9 mouse cellular contexts compared by ENCODE assay signal in genomic region chr16:38321452-38321935, GRCm38 (mm10). TPM values are rescaled to one million over a fixed set of nuclear protein-coding genes. Genes with fewer than 3 reads are reported as not detected.
DNase-seq lines count a peak whose midpoint lies in the region; ATAC-seq and TF ChIP-seq lines count a peak whose summit lies in the region.
"Had no signal": no experiment of that assay in that cellular context is flagged by ENCODE, and none has a peak within 500 bp of the region (broad histone marks: within the 10 kb centered on the region; RNA-seq: fewer than 3 reads in every experiment).

No protein-coding gene starts in this region.

- no peak overlapping the region for H3K4me3 ChIP-seq in gastrocnemius, adult 2 months
- H3K4me3 ChIP-seq in forebrain, embryonic 15.5 days, result peak overlapping the region; percentile 25
- H3K4me3 ChIP-seq in small intestine, adult 2 months (ENCODE audit: low read depth, low read length), result no peak overlapping the region

- TF ChIP-seq CTCF in gastrocnemius, adult 2 months (IDR thresholded peaks at IDR 0.05), result peak; percentile 62
- peak; percentile 58; the same call in 1 of the 2 replicates for TF ChIP-seq CTCF in small intestine, adult 2 months (IDR thresholded peaks at IDR 0.05; ENCODE audit: extremely low read depth, insufficient read length, insufficient replicate concordance, low read depth, low read length)

- H3K27ac ChIP-seq in gastrocnemius, adult 2 months, result no peak overlapping the region
- H3K27ac ChIP-seq in forebrain, embryonic 15.5 days (replicated peaks), result no peak overlapping the region
- H3K27ac ChIP-seq in small intestine, adult 2 months (ENCODE audit: insufficient read depth, low read depth, low read length), result no peak overlapping the region

- TF ChIP-seq POLR2A in small intestine, adult 2 months (IDR thresholded peaks at IDR 0.05; ENCODE audit: low read depth, low read length), result no peak

- peak overlapping the region; percentile 43 for H3K4me2 ChIP-seq in forebrain, embryonic 15.5 days (replicated peaks)

- 29% methylated on average over 17 of the region's 17 CpGs for WGBS in forebrain, embryonic 15.5 days
- WGBS in small intestine, adult 2 months, result 33% methylated on average over 17 of the region's 17 CpGs

- 0 out of 2 replicates have a peak overlapping the region, but pooled peaks have one; percentile 21 for H3K9ac ChIP-seq in forebrain, embryonic 15.5 days (replicated peaks)

- H3K9me3 ChIP-seq in forebrain, embryonic 15.5 days, result no peaks in the 10 kb centered on the region
- H3K9me3 ChIP-seq: G1E had no signal

- H3K36me3 ChIP-seq in forebrain, embryonic 15.5 days, result no peaks in the 10 kb centered on the region
- no peaks in the 10 kb centered on the region for H3K36me3 ChIP-seq in small intestine, adult 2 months (ENCODE audit: control insufficient read depth, insufficient read depth, low read length)
- H3K36me3 ChIP-seq: G1E had no signal

- peak; percentile 91 for ATAC-seq in forebrain, embryonic 15.5 days (replicated peaks)
- peak; percentile 77 for ATAC-seq in inflammation-experienced regulatory T-cells, adult 6 months
- ATAC-seq in megakaryocyte-erythroid progenitor cell, adult 5-6 weeks (replicated peaks; ENCODE audit: low FRiP score, low TSS enrichment, poor library complexity, severe bottlenecking), result peak; percentile 86

- H3K27me3 ChIP-seq in forebrain, embryonic 15.5 days, result no peaks in the 10 kb centered on the region
- H3K27me3 ChIP-seq in small intestine, adult 2 months (ENCODE audit: control insufficient read depth, insufficient read depth, low read length), result no peaks in the 10 kb centered on the region

- no peaks in the 10 kb centered on the region for H3K4me1 ChIP-seq in forebrain, embryonic 15.5 days
- H3K4me1 ChIP-seq in small intestine, adult 2 months (ENCODE audit: control insufficient read depth, insufficient read depth, insufficient read length, low read length), result peaks cover 2% of the 10 kb centered on the region; the same call in 1 of the 2 replicates

- intact Hi-C loops in gastrocnemius, adult 2 months (cut with DNase I), result no loop called here
- intact Hi-C loops in gastrocnemius, postnatal 36 days (cut with DNase I), result no loop called here
- intact Hi-C loops in left cerebral cortex, postnatal 10 days (cut with DNase I), result no loop called here

- peak; percentile 36 for DNase-seq in gastrocnemius, adult 2 months
- DNase-seq in gastrocnemius, postnatal 36 days, result no peak
- DNase-seq in cerebellum, adult 11-12 months, result peak; percentile 40
- peak; percentile 52 to 71 for DNase-seq in left cerebral cortex, postnatal 10 days (ENCODE audit: extremely low spot score in 1 of 2, low spot score in 2 of 2)

RNA-seq across cellular contexts. Expression of gene Maats1, which starts 20.4 kb away (rescaled TPM):
- not detected for total RNA-seq in gastrocnemius, adult 2 months (2021)
- not detected for total RNA-seq in gastrocnemius, postnatal 36 days (2021)
- 0.54 and 1.0 TPM in 2 replicates for polyA plus RNA-seq in forebrain, embryonic 15.5 days (2015; fragmentation: Nextera tagmentation; extraction: Ambion mirVana)
- under 1 TPM in 1 of 3 experiments, not detected in 2; 0.19 TPM for polyA plus RNA-seq in inflammation-experienced regulatory T-cells, adult 6 months (2017; shearing (Covaris generic))
- total RNA-seq in left cerebral cortex, postnatal 10 days (2021), result 1 to 10 TPM in 1 of 2 experiments, under 1 TPM in 1; 0.88 to 1.1 TPM
- not detected in 2 replicates for total RNA-seq in megakaryocyte-erythroid progenitor cell, adult 5-6 weeks (2014; fragmentation: Nextera tagmentation)
- total RNA-seq in megakaryocyte-erythroid progenitor cell, adult 5-6 weeks (2017), result 0.04 and 0.66 TPM in 2 replicates
- 0.05 and 0.16 TPM in 2 replicates for polyA plus RNA-seq in small intestine, adult 2 months (2012; rRNA removed)
- polyA plus RNA-seq: G1E had no signal

RNA-seq across cellular contexts. Expression of gene Cox17, which starts 25.3 kb away (rescaled TPM):
- total RNA-seq in gastrocnemius, adult 2 months (2021), result 100 to 1,000 TPM; 138 to 190 TPM
- total RNA-seq in gastrocnemius, postnatal 36 days (2021), result 100 to 1,000 TPM; 121 to 152 TPM
- 102 and 113 TPM in 2 replicates for polyA plus RNA-seq in forebrain, embryonic 15.5 days (2015; fragmentation: Nextera tagmentation; extraction: Ambion mirVana)
- polyA plus RNA-seq in inflammation-experienced regulatory T-cells, adult 6 months (2017; shearing (Covaris generic)), result 100 to 1,000 TPM; 213 to 395 (median 300) TPM
- 10 to 100 TPM; 47.3 to 59.1 TPM for total RNA-seq in left cerebral cortex, postnatal 10 days (2021)
- total RNA-seq in megakaryocyte-erythroid progenitor cell, adult 5-6 weeks (2014; fragmentation: Nextera tagmentation), result 228 and 369 TPM in 2 replicates
- 465 and 506 TPM in 2 replicates for total RNA-seq in megakaryocyte-erythroid progenitor cell, adult 5-6 weeks (2017)
- 31.6 and 76.2 TPM in 2 replicates for polyA plus RNA-seq in small intestine, adult 2 months (2012; rRNA removed)

RNA-seq across cellular contexts. Expression of gene Gm21987, which starts 25.3 kb away (rescaled TPM):
- total RNA-seq in gastrocnemius, adult 2 months (2021), result not detected
- not detected for total RNA-seq in gastrocnemius, postnatal 36 days (2021)
- polyA plus RNA-seq in forebrain, embryonic 15.5 days (2015; fragmentation: Nextera tagmentation; extraction: Ambion mirVana), result not detected in 2 replicates
- polyA plus RNA-seq in inflammation-experienced regulatory T-cells, adult 6 months (2017; shearing (Covaris generic)), result not detected
- not detected for total RNA-seq in left cerebral cortex, postnatal 10 days (2021)
- not detected in 2 replicates for total RNA-seq in megakaryocyte-erythroid progenitor cell, adult 5-6 weeks (2014; fragmentation: Nextera tagmentation)
- total RNA-seq in megakaryocyte-erythroid progenitor cell, adult 5-6 weeks (2017), result not detected in 2 replicates
- not detected in 2 replicates for polyA plus RNA-seq in small intestine, adult 2 months (2012; rRNA removed)

RNA-seq across cellular contexts. Expression of gene Nr1i2, which starts 26.9 kb away (rescaled TPM):
- not detected for total RNA-seq in gastrocnemius, adult 2 months (2021)
- not detected for total RNA-seq in gastrocnemius, postnatal 36 days (2021)
- polyA plus RNA-seq in forebrain, embryonic 15.5 days (2015; fragmentation: Nextera tagmentation; extraction: Ambion mirVana), result not detected in 2 replicates
- not detected for polyA plus RNA-seq in inflammation-experienced regulatory T-cells, adult 6 months (2017; shearing (Covaris generic))
- total RNA-seq in left cerebral cortex, postnatal 10 days (2021), result not detected
- not detected in 2 replicates for total RNA-seq in megakaryocyte-erythroid progenitor cell, adult 5-6 weeks (2014; fragmentation: Nextera tagmentation)
- not detected in 2 replicates for total RNA-seq in megakaryocyte-erythroid progenitor cell, adult 5-6 weeks (2017)
- 25.5 and 72.6 TPM in 2 replicates for polyA plus RNA-seq in small intestine, adult 2 months (2012; rRNA removed)
- total RNA-seq: G1E had no signal
- polyA plus RNA-seq: G1E had no signal

RNA-seq across cellular contexts. Expression of gene Popdc2, which starts 40.5 kb away (rescaled TPM):
- total RNA-seq in gastrocnemius, adult 2 months (2021), result 10 to 100 TPM; 55.5 to 61.6 TPM
- 10 to 100 TPM; 60.2 to 61.4 TPM for total RNA-seq in gastrocnemius, postnatal 36 days (2021)
- polyA plus RNA-seq in forebrain, embryonic 15.5 days (2015; fragmentation: Nextera tagmentation; extraction: Ambion mirVana), result 0.22 and 0.42 TPM in 2 replicates
- 10 to 100 TPM in 1 of 3 experiments, 1 to 10 TPM in 1, under 1 TPM in 1; 0.95 to 10.3 (median 2.3) TPM for polyA plus RNA-seq in inflammation-experienced regulatory T-cells, adult 6 months (2017; shearing (Covaris generic))
- total RNA-seq in left cerebral cortex, postnatal 10 days (2021), result under 1 TPM in 1 of 2 experiments, not detected in 1; 0.53 TPM
- total RNA-seq in megakaryocyte-erythroid progenitor cell, adult 5-6 weeks (2014; fragmentation: Nextera tagmentation), result 10.0 and 10.1 TPM in 2 replicates
- 3.1 TPM in 1 of 2 replicates, not detected in the other for total RNA-seq in megakaryocyte-erythroid progenitor cell, adult 5-6 weeks (2017)
- polyA plus RNA-seq in small intestine, adult 2 months (2012; rRNA removed), result 6.5 and 7.7 TPM in 2 replicates

Comparison
In these comparisons a context has a peak if more than half of its experiments do, and no peak if none do; other contexts are left out.
1. DNase-seq: peak in gastrocnemius, adult 2 months (single experiment), cerebellum, adult 11-12 months (single experiment) and left cerebral cortex, postnatal 10 days (2 of 2); none in gastrocnemius, postnatal 36 days (0 of 2).
2. Peak in every context shown above with its lines, with median percentiles within 50 percentile points of each other: ATAC-seq.